Mouse (Mus musculus): ENCODE data around the gene Pdgfb.

- TF ChIP-seq GATA1 (IDR thresholded peaks at IDR 0.05; ENCODE audit: low read length), result no peak
- TF ChIP-seq TAL1 (IDR thresholded peaks at IDR 0.05; ENCODE audit: low read length), result no peak
These were observed 38.7 kb upstream of the Pdgfb start for GRCm38 (mm10) chr15:80053381-80054033.

All from erythroblast, embryonic 14.5 days (primary cell).